Mouse (Mus musculus): ENCODE results near the gene Ano10. TPM values are rescaled to one million over a fixed set of nuclear protein-coding genes. Genes with fewer than 3 reads are reported as not detected.

Gene Ano10
- polyA plus RNA-seq, 1 experiment: not detected

DNA sequence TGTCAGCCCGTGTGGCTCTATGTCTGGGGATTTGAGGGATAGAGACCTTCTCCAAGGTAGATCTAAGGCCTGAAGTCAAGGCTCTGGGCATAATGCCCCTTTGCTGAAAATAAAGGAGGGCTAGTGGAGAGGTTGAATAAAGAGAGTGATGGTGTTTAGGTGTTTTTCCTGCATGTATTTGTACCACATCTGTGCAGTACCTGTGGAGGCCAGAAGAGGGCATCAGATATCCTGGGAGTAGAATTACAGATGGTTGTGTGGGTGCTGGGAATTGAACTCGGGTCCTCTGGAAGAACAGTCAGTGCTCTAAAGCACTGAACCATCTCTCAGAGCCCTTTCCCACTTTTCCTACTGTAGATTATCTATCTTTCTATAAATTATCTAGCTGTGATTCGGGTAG, 149.4 kb downstream of the Ano10 start:
- no peak for TF ChIP-seq POLR2A (IDR thresholded peaks at IDR 0.05; ENCODE audit: insufficient read depth, low read depth, low read length)
- TF ChIP-seq CTCF (IDR thresholded peaks at IDR 0.05; ENCODE audit: insufficient read depth, low read depth, low read length): no peak
- no peak overlapping the region for H3K27ac ChIP-seq (ENCODE audit: insufficient read depth, low read depth, low read length)
- 100% methylated on average over 3 of the region's 3 CpGs for WGBS

DNA sequence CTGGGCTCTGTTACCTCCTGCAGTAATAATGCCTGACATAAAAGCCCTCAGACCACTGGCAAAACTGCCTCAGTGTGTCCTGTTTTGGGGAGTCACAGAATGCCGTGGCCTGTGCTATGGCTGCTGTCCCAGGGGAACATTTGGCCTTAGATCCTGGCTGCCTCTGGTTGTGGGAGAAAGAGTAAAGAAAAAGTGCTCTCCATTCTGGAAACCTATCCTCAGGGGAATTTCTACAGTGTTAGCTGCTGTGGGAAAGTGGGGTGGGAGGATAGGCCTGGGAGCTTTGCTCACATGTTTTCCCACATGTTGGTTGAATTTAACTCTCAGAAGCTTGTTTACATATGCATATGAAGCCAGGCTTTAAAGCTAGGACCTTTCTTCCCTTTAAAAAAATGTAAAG, 151.0 kb downstream of the Ano10 start:
- Histone ChIP-seq H3K27ac (ENCODE audit: insufficient read depth, low read depth, low read length) (no peak overlapping the region), H3K4me1 (ENCODE audit: control insufficient read depth, insufficient read depth, low read length) (peaks cover 9% of the 10 kb centered on the region), H3K4me3 (ENCODE audit: insufficient read depth, low read depth, low read length) (no peak overlapping the region)
- TF ChIP-seq CTCF (IDR thresholded peaks at IDR 0.05; ENCODE audit: insufficient read depth, low read depth, low read length): no peak
- TF ChIP-seq POLR2A (IDR thresholded peaks at IDR 0.05; ENCODE audit: insufficient read depth, low read depth, low read length): no peak
- 64% methylated on average over 1 of the region's 1 CpGs for WGBS

More for the DNA sequence above, 149.4 kb downstream of the Ano10 start:
- Histone ChIP-seq H3K4me1 (ENCODE audit: control insufficient read depth, insufficient read depth, low read length) (peaks cover 10% of the 10 kb centered on the region), H3K4me3 (ENCODE audit: insufficient read depth, low read depth, low read length) (no peak overlapping the region)

GRCm38 (mm10) chr9:122139236-122139635, 155.0 kb downstream of the Ano10 start:
- peaks cover 13% of the 10 kb centered on the region for H3K4me1 ChIP-seq (ENCODE audit: control insufficient read depth, insufficient read depth, low read length)
- no peak for TF ChIP-seq POLR2A (IDR thresholded peaks at IDR 0.05; ENCODE audit: insufficient read depth, low read depth, low read length)
- no peak for TF ChIP-seq CTCF (IDR thresholded peaks at IDR 0.05; ENCODE audit: insufficient read depth, low read depth, low read length)
- no peak overlapping the region for H3K27ac ChIP-seq (ENCODE audit: insufficient read depth, low read depth, low read length)
- H3K4me3 ChIP-seq (ENCODE audit: insufficient read depth, low read depth, low read length): no peak overlapping the region
- 52% methylated on average over 2 of the region's 2 CpGs for WGBS

GRCm38 (mm10) chr9:122138371-122139029, 155.7 kb downstream of the Ano10 start:
- Histone ChIP-seq H3K4me3 (ENCODE audit: insufficient read depth, low read depth, low read length) (no peak overlapping the region), H3K27ac (ENCODE audit: insufficient read depth, low read depth, low read length) (no peak overlapping the region), H3K4me1 (ENCODE audit: control insufficient read depth, insufficient read depth, low read length) (peaks cover 13% of the 10 kb centered on the region)
- TF ChIP-seq CTCF (IDR thresholded peaks at IDR 0.05; ENCODE audit: insufficient read depth, low read depth, low read length): no peak
- no peak for TF ChIP-seq POLR2A (IDR thresholded peaks at IDR 0.05; ENCODE audit: insufficient read depth, low read depth, low read length)
- 89% methylated on average over 4 of the region's 4 CpGs for WGBS

GRCm38 (mm10) chr9:122137960-122138359, 156.3 kb downstream of the Ano10 start:
- 82% methylated on average over 1 of the region's 1 CpGs for WGBS
- no peak overlapping the region for H3K27ac ChIP-seq (ENCODE audit: insufficient read depth, low read depth, low read length)
- no peak overlapping the region for H3K4me3 ChIP-seq (ENCODE audit: insufficient read depth, low read depth, low read length)
- no peak for TF ChIP-seq CTCF (IDR thresholded peaks at IDR 0.05; ENCODE audit: insufficient read depth, low read depth, low read length)
- TF ChIP-seq POLR2A (IDR thresholded peaks at IDR 0.05; ENCODE audit: insufficient read depth, low read depth, low read length): no peak
- H3K4me1 ChIP-seq (ENCODE audit: control insufficient read depth, insufficient read depth, low read length): peaks cover 13% of the 10 kb centered on the region

- no peak overlapping the region for H3K4me3 ChIP-seq (ENCODE audit: insufficient read depth, low read depth, low read length)
- 75% methylated on average over 2 of the region's 2 CpGs for WGBS
- no peak overlapping the region for H3K27ac ChIP-seq (ENCODE audit: insufficient read depth, low read depth, low read length)
- no peak for TF ChIP-seq POLR2A (IDR thresholded peaks at IDR 0.05; ENCODE audit: insufficient read depth, low read depth, low read length)
- TF ChIP-seq CTCF (IDR thresholded peaks at IDR 0.05; ENCODE audit: insufficient read depth, low read depth, low read length): no peak
- H3K4me1 ChIP-seq (ENCODE audit: control insufficient read depth, insufficient read depth, low read length): peaks cover 14% of the 10 kb centered on the region
These were observed 158.4 kb downstream of the Ano10 start for GRCm38 (mm10) chr9:122135885-122136170.

- WGBS: 47% methylated on average over 1 of the region's 1 CpGs
- Histone ChIP-seq H3K4me1 (ENCODE audit: control insufficient read depth, insufficient read depth, low read length) (peaks cover 17% of the 10 kb centered on the region), H3K4me3 (ENCODE audit: insufficient read depth, low read depth, low read length) (no peak overlapping the region), H3K27ac (ENCODE audit: insufficient read depth, low read depth, low read length) (no peak overlapping the region)
- TF ChIP-seq POLR2A (IDR thresholded peaks at IDR 0.05; ENCODE audit: insufficient read depth, low read depth, low read length) (no peak), CTCF (IDR thresholded peaks at IDR 0.05; ENCODE audit: insufficient read depth, low read depth, low read length) (no peak)
These were observed 158.9 kb downstream of the Ano10 start for GRCm38 (mm10) chr9:122135095-122135884.

GRCm38 (mm10) chr9:122132145-122132544, 162.1 kb downstream of the Ano10 start:
- Histone ChIP-seq H3K4me3 (ENCODE audit: insufficient read depth, low read depth, low read length) (no peak overlapping the region), H3K4me1 (ENCODE audit: control insufficient read depth, insufficient read depth, low read length) (peaks cover 22% of the 10 kb centered on the region), H3K27ac (ENCODE audit: insufficient read depth, low read depth, low read length) (no peak overlapping the region)
- TF ChIP-seq POLR2A (IDR thresholded peaks at IDR 0.05; ENCODE audit: insufficient read depth, low read depth, low read length): no peak
- no peak for TF ChIP-seq CTCF (IDR thresholded peaks at IDR 0.05; ENCODE audit: insufficient read depth, low read depth, low read length)
- WGBS: 79% methylated on average over 7 of the region's 7 CpGs

- TF ChIP-seq POLR2A (IDR thresholded peaks at IDR 0.05; ENCODE audit: insufficient read depth, low read depth, low read length): no peak
- TF ChIP-seq CTCF (IDR thresholded peaks at IDR 0.05; ENCODE audit: insufficient read depth, low read depth, low read length): no peak
- Histone ChIP-seq H3K4me3 (ENCODE audit: insufficient read depth, low read depth, low read length) (no peak overlapping the region), H3K27ac (ENCODE audit: insufficient read depth, low read depth, low read length) (no peak overlapping the region), H3K4me1 (ENCODE audit: control insufficient read depth, insufficient read depth, low read length) (peaks cover 30% of the 10 kb centered on the region)
- 43% methylated on average over 3 of the region's 3 CpGs for WGBS
These were observed 163.6 kb downstream of the Ano10 start for GRCm38 (mm10) chr9:122130666-122131065.

Measured in olfactory bulb, adult 2 months (tissue).